Mouse (Mus musculus) thymus, adult 2 months (tissue): ENCODE data around the gene Eipr1.

Source experiments
- CTCF ChIP-seq: fragments of 200-500 bp; IDR thresholded peaks from 2 replicates; pipeline ENCODE4 v1.5.1; 2012; ENCODE audit warnings: mild to moderate bottlenecking, control low read depth, low read length, moderate library complexity, borderline replicate concordance; ENCODE audit not compliant: control insufficient read depth, poor library complexity, insufficient read depth; ENCODE audit errors: extremely low read depth
- POLR2A ChIP-seq: fragments of 200-500 bp; IDR thresholded peaks from 2 replicates; pipeline ENCODE4 v1.6.1; 2012; ENCODE audit warnings: mild to moderate bottlenecking, low read length, control low read depth, moderate library complexity; ENCODE audit not compliant: control insufficient read depth, poor library complexity, insufficient read depth; ENCODE audit errors: extremely low read depth

- no peak for TF ChIP-seq CTCF
- TF ChIP-seq POLR2A = no peak
These were observed 36.6 kb upstream of the Eipr1 start for GRCm38 (mm10) chr12:28714822-28715632.
